Mouse (Mus musculus) ovary, adult 18-20 months (tissue): ENCODE results near the gene Abl1.
A peak's percentile ranks its signal among the peaks of the same experiment; 100 is the strongest.

Source experiments
- DNase-seq: peaks from one replicate; pipeline ENCODE4 v3.0.0; 2022; ENCODE audit warnings: low spot score, mixed read lengths

Abl1 gene

DNA sequence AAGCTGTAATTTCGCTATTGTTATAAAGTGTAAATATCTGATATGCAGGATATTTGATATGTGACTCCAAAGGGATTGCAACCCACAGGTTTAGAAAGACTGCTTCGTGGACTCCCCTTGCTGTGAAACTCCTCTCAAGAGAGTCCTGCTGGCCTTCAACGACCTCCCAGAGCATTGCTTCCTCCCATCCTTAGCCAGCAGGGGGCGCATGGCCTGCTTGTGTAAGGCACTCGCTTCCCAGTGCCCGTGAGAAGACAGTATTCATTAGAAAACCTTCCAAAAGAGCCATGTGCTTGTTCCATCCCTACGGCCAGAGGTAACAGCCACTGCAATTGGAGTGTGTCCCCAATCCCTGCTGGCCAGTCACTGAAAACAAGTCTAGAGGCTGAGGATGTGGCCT lies 98.9 kb downstream of the Abl1 start:
- no peak for DNase-seq

DNA sequence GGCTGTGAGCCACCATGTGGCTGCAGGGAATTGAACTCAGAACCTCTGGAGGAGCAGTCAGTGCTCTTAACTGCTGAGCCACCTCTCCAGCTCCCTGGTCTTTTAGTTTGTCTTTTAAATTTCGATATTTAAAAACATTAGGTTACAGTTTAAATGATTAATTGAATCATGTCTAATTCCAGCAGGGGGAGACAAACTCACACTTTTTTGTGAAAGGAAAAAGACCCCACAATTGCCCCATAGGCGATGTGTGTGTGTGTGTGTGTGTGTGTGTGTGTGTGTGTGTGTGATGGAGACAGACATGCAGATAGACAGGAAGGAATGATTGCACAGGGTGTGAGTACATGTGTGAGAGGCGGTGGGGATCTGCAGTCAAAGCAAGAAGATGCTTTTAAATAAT lies 100.1 kb downstream of the Abl1 start:
- DNase-seq = no peak

DNA sequence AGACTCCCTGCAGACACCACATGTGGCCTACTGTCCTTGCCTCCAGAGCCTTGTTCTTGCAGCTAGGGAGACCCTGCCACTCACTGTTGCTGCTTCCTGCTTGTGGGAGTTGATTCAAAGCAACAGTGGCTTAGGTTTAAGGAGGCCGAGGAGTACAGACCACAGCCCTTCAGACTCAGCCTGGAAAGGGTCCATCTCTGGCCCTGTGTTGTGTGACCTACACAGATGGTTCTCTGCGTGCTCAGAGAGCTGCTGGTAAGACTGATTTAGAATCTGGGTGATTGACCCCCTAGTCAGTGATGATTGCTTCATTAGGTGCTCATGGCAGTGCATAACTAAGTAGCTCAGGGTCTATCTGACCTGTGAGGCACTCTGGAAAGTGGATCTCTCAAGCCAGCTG lies 101.0 kb downstream of the Abl1 start:
- no peak for DNase-seq

DNA sequence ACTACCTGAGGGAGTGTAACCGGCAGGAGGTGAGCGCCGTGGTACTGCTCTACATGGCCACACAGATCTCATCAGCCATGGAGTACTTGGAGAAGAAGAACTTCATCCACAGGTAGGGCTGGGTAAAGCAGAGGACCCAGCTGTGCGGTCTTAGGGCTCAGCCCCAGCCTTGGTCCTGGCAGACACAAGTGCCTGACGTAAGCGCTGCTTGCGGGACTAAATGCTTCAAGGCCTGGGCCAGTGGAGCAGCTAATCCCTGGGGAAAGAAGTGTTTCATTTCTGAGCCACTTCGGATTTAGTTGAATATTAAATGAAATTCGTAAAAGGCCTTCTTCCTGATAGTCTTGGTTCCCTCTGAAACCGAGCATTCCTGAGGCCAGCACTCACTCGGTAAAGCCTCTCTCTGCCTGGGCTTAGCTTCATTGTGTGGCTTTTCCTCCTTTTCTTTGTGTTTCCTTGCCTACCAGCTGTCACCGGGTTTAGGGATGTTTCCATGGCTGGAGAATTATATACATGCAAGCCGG lies 102.6 kb downstream of the Abl1 start:
- DNase-seq = no peak

DNA sequence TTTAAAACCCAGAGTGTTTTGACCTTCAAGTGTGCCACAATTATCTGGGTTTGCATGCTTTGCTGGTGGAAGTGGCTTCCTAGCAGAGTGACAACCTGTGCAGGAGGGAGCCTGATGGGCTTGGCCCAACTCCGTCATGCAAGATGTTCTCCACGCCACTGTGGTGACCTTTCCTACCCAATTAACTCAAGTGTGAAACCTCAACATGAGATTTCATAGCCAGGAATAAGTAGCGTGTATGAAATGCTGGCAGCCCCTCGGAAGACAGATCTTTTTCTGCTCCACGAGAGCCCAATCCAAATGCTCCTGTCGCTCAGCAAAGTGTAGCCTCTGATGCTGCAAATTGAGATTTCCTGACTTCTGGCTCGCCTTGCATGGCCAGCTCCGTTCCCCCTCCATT lies 103.1 kb downstream of the Abl1 start:
- DNase-seq = no peak

DNA sequence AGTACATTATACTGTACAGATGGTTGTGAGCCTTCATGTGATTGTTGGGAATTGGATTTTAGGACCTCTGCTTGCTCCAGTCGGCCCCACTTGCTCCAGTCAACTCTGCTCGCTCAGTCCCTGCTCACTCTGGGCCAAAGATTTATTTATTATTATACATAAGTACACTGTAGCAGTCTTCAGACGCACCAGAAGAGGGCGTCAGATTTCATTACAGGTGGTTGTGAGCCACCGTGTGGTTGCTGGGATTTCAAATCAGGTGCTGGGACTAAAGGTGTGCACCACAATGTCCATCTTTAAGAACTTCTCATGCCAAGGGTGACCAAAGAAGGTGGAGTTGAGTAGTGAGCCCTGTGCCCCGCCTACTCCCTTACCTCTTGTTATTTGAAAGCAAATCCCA lies 104.4 kb downstream of the Abl1 start:
- no peak for DNase-seq

DNA sequence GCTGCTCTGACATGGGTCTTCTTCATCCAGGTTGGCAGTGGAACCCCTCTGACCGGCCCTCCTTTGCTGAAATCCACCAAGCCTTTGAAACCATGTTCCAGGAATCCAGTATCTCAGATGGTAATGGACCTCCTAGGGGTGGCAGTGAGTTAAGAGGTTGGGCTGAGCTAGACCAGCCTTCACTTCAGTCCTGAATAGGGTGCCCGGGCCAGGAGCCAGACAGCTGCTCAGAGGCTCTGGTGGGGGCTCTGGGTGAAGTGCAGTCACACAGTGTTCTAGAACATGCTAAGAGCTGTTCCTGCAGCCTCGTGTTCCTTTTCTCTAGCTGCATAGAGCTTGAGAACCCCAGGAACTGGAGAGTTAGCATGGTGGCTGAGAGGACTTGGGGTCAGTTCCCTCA lies 108.8 kb downstream of the Abl1 start:
- DNase-seq = no peak

DNA sequence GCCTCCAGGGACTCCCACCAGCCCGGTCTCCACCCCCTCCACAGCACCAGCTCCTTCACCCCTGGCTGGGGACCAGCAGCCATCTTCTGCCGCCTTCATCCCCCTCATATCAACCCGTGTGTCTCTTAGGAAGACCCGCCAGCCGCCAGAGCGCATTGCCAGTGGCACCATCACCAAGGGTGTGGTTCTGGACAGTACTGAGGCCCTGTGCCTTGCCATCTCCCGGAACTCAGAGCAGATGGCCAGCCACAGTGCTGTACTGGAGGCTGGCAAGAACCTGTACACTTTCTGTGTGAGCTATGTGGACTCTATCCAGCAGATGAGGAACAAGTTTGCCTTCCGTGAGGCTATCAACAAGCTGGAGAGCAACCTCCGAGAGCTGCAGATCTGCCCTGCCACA lies 113.2 kb downstream of the Abl1 start:
- DNase-seq = no peak

DNA sequence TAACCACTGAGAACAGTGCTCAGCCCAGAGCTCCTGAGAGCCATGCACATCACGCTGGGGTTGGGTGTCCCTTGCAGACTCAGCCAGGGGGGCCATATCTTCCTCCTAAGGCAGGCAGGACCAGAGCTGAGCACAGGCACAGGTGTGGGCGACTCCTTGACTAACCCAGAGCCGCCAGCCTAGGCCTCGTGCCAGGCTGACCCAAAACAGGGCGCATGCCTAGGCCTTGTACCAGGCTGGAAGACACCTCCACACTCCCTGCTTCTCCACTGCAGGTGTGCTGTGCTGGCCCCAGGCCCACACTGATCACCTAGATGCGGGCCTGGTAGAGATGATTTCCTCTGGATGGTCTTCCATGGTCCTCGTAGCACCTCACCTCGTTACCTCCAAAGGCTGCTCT lies 114.6 kb downstream of the Abl1 start:
- DNase-seq = peak; percentile 11

DNA sequence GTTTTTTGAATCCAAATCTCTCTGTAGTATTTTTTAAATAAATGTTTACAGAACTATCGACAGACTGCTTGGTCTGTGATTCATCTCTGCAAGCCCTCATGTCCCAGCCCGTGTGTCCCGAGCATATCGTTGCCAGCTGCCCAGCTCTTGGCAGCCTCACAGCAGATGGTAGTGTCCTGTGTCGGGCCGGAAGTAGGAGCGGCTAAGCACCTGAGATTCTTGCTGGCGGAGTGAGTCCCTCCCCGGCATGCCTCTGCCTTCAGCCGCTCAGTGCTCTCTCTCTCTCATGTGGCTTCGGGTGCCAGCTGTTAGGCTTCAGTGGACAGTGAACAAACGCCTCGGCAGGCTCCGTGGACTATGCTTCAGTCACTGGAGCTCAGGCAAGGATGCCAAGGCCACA lies 115.3 kb downstream of the Abl1 start:
- DNase-seq = no peak

DNA sequence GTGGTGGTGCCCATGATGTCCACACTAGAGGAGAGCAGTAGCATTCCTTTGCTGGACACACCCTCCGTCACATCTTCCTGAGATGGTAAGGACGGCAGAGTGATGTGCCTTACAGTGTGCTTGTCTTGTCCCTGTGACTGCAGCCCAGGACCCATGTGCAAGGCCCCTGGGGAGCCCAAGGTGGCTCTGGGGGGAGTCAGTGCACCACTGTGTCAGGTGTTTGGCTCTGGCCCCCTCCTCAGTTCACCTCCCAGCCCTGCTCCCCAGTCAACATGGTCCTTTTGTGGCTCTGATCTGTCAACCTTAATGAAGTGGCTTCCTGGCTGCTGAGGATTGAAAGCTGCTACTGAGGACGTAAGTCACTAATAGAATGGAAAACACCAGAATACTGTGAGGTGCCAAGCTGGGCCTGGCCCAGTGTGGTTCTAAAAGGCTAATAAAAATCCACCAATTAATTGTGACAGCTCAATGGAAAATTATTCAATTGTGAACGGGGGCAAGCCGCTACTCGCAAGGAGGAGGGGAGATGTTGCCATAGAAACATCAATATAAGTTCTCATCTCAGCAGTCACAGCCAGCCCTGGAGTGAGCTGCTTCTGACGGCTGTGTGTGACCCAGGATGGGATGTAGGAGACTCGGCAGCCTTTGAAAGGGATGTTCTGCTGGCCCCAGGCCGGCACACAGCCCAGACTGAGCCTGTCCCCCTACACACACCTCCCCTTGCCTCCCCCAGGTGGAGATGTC lies 118.6 kb downstream of the Abl1 start:
- DNase-seq = no peak

DNA sequence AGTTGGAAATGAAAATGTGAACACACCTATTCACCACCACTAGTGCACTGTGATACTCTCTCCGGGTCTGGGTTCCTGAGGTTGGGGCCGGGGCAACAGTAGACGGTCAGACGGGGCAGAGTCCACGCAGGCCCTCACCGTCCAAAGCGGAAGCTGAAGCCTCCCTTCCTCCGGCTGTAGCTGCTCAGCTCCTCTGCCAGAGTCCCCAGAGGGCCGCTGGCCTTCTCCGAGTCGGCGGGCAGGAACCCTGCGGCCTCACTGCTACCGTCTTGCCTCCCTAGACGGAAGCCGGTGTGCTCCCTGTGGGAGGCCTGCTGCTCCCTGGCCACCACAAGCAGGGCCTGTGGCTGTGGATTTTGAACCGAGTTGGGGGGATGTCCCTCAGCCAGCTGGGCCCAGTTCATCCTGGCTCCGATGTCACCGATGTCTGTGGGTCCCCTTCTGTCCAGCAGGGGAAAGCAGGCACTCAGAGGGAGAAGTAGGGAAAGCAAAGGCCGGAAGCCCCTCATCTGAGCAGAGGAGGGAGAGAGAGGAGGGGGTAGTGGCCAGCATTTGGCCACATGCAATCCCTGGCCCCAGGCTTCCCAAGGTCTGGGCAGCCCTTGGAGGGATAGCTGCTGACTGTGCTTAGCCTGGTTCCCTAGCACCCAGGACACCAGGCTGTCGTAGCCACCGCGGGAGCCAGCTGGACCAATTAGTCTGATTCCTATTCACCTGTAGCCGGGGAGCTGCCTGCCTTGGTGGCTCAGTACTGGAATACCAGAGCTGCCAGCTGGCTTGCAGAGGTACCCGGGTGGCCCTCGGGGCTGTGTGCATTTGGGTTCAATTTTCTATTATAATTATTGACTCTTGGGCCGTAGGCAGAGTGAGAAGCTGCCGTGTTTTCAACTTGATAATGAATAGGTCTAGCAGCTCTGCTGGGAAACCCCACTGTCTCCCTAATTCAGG lies 120.5 kb downstream of the Abl1 start:
- no peak for DNase-seq

DNA sequence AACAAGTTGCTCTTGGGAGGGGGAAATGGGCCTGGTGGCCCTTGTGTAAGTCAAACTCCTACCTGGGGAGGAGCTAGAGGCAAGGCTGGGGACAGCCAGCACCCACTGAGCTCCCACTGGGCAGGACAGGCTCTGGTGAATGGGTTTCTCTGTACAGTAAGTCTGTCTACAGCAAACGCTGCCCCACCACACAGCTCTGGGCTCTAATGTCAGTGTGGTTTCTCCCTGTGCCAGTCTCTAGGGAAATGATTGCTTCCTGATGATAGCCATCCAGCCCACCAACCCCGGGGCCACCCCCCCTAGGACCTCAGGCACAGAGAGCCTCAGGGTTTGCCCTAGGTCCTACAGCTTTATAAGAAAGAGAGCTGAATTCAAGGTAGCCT lies 121.2 kb downstream of the Abl1 start:
- DNase-seq = no peak

DNA sequence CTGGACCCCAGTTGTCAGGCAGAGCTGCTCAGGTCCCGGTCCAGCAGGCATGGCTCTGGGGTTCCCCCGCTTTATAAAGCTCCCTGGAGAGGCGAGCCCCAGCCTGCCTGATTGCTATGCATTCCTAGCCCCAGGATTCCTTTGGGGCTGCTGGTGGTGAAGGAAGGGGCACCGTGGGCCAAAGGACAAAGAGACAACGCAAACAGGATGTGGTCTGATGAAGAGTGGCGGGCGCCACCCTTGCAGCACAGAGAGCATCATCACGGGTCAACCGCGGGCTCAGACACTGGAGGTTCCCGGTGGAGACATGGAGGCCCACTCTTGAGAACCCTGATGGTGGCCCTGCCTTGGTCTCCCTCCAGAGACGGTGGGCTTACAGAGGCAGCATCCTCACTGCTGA lies 122.3 kb downstream of the Abl1 start, which contains the start of gene Qrfp:
Gene Qrfp (minus strand): TSS at position 137 of the 400 bp plus-strand sequence.
- no peak for DNase-seq

DNA sequence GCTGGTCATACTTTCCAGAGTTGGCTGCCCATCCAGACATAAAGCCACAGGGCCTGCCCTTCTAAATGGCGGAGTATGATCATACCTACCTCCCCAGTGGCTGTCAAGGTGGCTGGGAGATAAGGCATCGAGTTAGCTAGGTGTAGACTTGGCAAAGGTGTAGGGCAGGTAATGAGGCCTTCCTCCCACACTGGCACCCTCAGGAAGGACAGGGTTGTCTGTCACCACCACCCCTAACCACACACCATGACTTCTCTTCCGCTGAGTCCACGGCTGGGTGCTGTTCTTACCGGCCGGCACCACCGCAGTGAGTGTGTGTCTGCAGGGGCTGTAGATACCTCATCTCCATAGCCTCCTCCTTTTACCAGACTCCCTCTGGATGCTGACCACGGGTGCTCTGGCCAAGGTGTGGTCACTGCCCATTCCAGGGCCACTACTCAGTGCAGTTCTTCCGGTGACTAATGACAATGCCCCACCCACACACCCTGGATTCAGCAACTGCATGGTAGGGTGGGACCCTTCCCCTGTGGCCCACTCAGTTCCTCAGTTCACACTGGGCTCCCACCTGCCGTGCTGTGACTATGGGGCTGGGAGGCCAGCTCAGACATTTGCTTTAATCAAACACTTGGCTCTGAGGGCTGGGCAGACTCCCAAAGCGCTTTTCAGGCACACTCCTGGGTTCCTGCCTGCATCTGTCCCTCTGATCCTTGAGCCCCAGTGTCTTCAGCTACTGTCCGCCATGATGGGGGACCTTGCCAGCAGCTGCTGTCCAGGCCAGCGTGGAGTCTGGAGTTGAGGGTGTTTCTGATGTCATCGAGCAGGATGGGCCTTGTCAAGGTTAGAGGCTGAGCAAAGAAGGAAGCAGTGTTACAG lies 123.1 kb downstream of the Abl1 start:
- DNase-seq = no peak

DNA sequence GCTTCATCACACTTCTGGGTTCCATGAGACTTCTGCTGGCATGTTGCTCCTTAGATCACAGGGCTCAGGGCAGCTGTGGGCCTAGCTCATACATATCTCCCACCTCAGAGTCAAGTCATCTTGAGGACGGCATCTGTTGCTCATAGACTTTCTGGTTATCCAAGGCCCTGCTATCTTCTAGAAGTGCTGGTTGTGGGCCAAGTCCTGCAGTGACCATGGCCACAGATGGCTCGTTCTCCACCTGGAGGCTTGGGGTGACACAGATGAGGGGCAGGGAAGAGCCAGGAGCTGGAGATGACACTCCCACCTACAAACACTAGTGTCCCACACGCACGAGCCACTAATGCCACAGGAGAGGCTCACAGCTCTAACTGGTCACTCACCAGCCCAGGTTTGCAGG lies 125.5 kb downstream of the Abl1 start:
- no peak for DNase-seq

DNA sequence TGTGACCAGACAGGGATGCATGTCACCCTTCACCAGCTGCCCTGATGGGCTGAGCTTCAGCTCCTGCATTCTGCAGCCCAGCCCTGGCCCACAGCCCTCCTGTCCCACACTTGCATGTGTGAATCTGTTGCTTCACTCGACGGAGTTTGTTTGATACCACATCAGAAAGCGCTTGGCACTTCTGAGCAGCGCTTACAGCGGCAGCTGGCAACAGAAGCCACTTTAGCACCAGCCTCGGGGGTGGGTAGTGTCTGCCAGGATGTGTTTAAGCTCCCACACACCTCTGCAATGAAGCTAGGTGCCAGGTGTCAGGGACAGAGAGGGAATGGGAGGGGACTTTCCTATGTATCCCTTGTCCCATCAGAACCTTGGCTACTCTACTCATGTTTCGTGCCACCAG lies 126.5 kb downstream of the Abl1 start:
- no peak for DNase-seq

DNA sequence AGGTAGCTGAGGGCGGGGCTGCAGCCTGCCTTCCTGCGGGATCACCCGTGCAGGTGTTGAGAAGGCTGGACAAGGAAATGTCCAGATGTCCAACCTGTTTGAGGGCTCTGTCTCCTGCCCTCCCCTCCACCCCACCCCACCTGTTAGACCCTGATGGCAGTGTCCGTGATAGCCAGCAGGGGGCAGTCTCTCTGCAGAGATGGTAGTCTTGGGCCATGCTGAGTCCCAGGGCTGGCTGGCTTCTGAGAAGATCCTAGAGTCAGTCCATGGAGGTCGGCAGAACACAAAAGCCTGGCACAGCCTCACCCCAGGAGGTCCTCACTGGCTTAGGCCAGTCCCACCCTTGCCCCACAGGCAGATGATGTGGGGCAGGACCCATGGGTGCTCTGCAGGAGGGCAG lies 127.2 kb downstream of the Abl1 start:
- no peak for DNase-seq

DNA sequence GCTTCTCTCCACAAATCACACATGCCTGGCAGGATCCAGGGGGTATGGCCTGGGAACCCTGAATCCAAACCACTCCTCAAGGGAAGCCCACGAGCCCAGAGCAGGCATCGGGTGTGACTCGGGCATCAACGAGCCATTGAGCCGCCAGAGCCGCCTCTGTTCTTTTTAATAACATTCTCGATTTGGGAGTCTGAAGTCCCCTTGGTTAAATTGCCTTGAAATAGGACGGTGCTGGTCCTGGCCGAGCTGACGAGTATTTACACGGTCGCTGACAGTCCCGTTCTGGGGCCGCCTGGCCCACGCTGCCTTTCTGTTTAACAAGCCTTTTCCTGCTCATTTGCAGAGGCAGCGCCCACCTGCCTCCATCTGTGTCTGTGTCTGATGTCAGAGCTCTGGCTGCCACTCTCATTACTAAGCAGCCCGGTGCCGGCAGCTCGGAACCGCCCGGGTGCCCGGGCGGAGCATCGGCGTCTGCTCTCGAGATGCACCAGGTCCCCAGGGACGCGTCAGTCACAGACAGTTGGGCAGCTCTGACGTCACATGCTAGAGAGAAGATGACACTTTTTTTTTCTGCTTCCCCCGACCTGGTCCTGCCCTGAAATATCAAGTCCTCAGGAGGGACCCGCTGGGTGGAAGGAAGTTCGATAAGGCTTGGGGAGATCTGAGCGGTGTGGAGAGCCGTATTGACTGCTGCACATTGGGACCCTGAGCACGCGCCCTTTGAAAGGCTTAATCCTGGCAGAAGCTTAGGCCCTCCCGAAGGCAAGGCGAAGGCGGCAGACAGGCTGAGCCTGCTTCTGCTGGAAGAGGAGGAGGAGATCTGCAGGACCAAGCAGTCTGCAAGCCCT lies 134.6 kb downstream of the Abl1 start:
- DNase-seq = no peak

DNA sequence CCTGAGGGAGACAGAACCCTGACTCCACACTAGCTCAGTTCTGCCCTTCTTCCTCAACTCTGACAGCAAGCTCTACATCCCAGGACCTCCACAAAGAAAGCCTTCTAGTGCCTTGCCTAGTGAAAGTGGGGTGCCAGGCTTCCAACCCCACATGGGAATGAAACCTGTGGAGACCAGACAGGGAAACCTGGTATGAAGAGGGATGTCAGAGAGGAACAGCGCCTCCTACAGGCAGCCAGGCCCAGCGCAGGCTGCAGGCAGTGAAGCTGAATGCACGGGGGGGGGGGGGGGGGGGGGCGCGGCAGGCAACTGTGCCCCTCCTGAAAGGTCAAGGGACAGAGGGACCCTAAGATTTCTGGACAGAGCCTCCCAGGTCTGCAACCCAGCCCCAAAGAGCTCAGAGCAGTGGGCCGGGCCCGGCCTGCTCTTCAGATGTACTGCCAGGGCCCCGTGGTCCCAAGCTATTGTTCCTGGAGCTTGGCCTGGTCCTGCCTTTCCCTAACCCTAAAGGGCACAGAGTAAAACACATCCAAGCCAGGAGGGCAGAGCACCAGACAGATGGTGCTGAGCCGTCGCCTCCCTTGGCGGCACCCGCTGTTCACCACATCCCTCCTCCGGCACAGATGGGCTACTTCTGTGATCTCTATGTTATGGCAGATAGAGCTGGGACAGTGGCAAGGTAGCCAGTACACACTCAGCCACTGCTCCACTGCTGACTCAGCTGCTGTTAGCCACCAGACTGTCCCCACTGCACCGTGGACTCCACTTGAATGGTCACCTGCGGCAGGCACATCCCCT lies 136.0 kb downstream of the Abl1 start:
- DNase-seq = no peak
